Mouse (Mus musculus) cortical plate, adult 2 months (tissue): ENCODE measurements at regions not wholly inside any gene's neighbourhood (a gene's known extent, or its start where the extent isn't known, plus 50 kb on each side); places are given as distances from the start of the nearest gene placed in this dataset.

ENCODE experiments used
- CTCF ChIP-seq: fragments of 200-500 bp; IDR thresholded peaks from 2 replicates; pipeline ENCODE4 v1.5.1; 2011; ENCODE audit warnings: mild to moderate bottlenecking, control low read depth, low read length; ENCODE audit not compliant: insufficient read depth; ENCODE audit errors: extremely low read depth
- POLR2A ChIP-seq: fragments of 200-500 bp; IDR thresholded peaks from 2 replicates; pipeline ENCODE4 v1.6.1; 2011; ENCODE audit warnings: mild to moderate bottlenecking, low read length, control low read depth; ENCODE audit not compliant: insufficient read depth; ENCODE audit errors: extremely low read depth

DNA sequence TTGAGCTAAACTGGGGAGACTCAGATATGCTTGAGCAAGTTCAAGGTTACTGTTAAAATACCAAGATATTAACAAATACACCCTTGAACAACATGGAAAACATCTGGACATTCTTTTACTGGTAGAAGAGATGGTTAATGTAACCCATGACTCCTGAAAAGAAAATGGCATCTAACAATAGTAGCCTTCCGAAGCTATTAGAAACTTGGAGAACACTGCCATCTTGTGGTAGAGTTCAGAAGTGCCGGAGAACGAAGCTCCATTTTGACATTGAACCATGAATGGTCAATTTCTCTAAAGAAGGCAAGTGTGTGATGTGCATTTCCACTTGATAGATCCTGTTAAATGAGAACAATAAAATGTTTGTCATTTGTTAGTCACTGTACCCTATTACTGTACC is 50.5 kb upstream of the Chrdl1 start:
- TF ChIP-seq POLR2A (no peak), CTCF (peak; percentile 38; the same call in 1 of the 2 replicates)
